Mouse (Mus musculus) C2C12 (cell line): Measurements from ENCODE around the gene Ncoa4.

Source experiments
- CEBPB ChIP-seq: IDR thresholded peaks from one replicate; pipeline ENCODE4 v1.6.1; 2011; ENCODE audit warnings: low read depth, mild to moderate bottlenecking, control low read depth, moderate library complexity
- CTCF ChIP-seq: IDR thresholded peaks from one replicate; pipeline ENCODE4 v1.5.1; 2011; ENCODE audit not compliant: control insufficient read depth, insufficient read depth, insufficient read length
- FOSL1 ChIP-seq: IDR thresholded peaks from one replicate; pipeline ENCODE4 v1.8.0; 2011; ENCODE audit warnings: mild to moderate bottlenecking, low read length; ENCODE audit not compliant: poor library complexity, insufficient read depth, severe bottlenecking
- MAX ChIP-seq: IDR thresholded peaks from one replicate; pipeline ENCODE4 v1.6.1; 2011; ENCODE audit warnings: mild to moderate bottlenecking, control low read depth
- MYOD1 ChIP-seq: IDR thresholded peaks from one replicate; pipeline ENCODE4 v1.6.1; 2011; ENCODE audit warnings: low read depth; ENCODE audit not compliant: control insufficient read depth, insufficient read length
- MYOG ChIP-seq: IDR thresholded peaks from one replicate; pipeline ENCODE4 v1.6.1; 2011; ENCODE audit not compliant: control insufficient read depth, insufficient read length; ENCODE audit errors: extremely low read depth
- USF1 ChIP-seq: IDR thresholded peaks from one replicate; pipeline ENCODE4 v1.6.1; 2011; ENCODE audit warnings: low read depth, mild to moderate bottlenecking, control low read depth, moderate library complexity

- no peak for TF ChIP-seq MYOG
- no peak for TF ChIP-seq CTCF
- no peak for TF ChIP-seq MAX
- TF ChIP-seq FOSL1 = no peak
- TF ChIP-seq USF1 = no peak
- TF ChIP-seq CEBPB = no peak
- no peak for TF ChIP-seq MYOD1
Measured at GRCm38 (mm10) chr14:32170137-32170536, 10.5 kb downstream of the Ncoa4 start.
